Mouse (Mus musculus): Measurements from ENCODE around the gene Ctsh.

DNA sequence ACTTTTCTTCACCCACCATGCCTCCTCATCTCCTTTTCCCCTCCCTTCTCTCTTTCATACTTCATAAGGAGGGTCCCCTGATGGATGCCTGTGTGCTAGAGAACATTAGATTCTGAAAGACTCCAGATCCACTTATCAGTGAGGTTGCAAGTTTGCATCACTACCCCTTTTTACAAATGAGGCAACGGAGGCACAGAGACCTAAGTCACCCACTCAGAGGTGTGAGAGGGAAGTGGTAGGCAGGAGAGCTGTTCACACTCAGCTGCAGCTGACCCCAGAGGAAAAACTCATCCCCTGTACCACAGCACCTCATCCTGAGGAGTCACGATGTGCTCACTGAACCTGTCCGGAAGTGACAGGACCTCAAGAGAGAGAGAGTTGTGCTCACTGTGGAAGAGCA, 47.5 kb upstream of the Ctsh start:
- TF ChIP-seq POLR2A (IDR thresholded peaks at IDR 0.05; ENCODE audit: borderline replicate concordance, low read depth, low read length) (no peak), CTCF (IDR thresholded peaks at IDR 0.05; ENCODE audit: low read depth, low read length) (no peak)

Data from bone marrow macrophage, adult 2 months (primary cell).